Mouse (Mus musculus) brain, embryonic 14.5 days (tissue): ENCODE data around the gene B130006D01Rik.

Experiments
- CTCF ChIP-seq: fragments of 200-500 bp; IDR thresholded peaks from 2 replicates; pipeline ENCODE4 v1.5.1; 2012; ENCODE audit warnings: inconsistent platforms, mild to moderate bottlenecking, moderate library complexity, borderline replicate concordance; ENCODE audit not compliant: insufficient read depth, insufficient read length; ENCODE audit errors: extremely low read depth
- POLR2A ChIP-seq: fragments of 200-500 bp; IDR thresholded peaks from 2 replicates; pipeline ENCODE4 v1.6.1; 2012; ENCODE audit warnings: mild to moderate bottlenecking, inconsistent platforms, borderline replicate concordance; ENCODE audit not compliant: poor library complexity, insufficient read depth, insufficient read length, severe bottlenecking; ENCODE audit errors: extremely low read depth

DNA sequence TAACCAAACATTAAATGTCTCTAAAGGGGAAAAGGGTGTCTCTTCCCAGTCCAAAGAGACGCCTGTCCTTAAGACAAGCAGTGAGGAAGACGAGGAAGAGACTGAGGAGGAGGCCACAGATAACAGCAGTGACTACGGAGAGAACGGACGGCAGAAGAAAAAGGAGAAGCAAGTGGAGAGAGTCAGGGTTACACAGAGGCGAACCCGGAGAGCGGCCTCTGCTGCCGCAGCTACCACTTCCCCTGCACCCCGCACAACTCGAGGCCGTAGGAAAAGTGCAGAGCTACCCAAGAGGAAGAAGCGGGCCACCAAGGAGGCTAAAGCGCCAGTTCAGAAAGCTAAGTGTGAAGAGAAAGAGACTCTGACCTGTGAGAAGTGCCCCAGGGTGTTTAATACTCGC is 26.2 kb downstream of the B130006D01Rik start:
- TF ChIP-seq CTCF (no peak), POLR2A (no peak)
